Mouse (Mus musculus): Measurements from ENCODE around the gene Vnn1.

GRCm38 (mm10) chr10:23922468-23922867, 28.0 kb downstream of the Vnn1 start:
- no peak for TF ChIP-seq CTCF (IDR thresholded peaks at IDR 0.05; ENCODE audit: insufficient read depth, low read depth, low read length)
- TF ChIP-seq POLR2A (IDR thresholded peaks at IDR 0.05; ENCODE audit: insufficient read depth, low read depth, low read length): no peak

Data from olfactory bulb, adult 2 months (tissue).